Mouse (Mus musculus): Measurements from ENCODE around the gene Fnbp4. TPM values are rescaled to one million over a fixed set of nuclear protein-coding genes. Genes with fewer than 3 reads are reported as not detected.
"Not testable (repeated sequence)": the region's sequence is repeated elsewhere in the genome, so short reads cannot be mapped to it uniquely, and the experiment has no call there.

Fnbp4 gene
- polyA plus RNA-seq, 1 experiment, result 86.8 TPM

DNA sequence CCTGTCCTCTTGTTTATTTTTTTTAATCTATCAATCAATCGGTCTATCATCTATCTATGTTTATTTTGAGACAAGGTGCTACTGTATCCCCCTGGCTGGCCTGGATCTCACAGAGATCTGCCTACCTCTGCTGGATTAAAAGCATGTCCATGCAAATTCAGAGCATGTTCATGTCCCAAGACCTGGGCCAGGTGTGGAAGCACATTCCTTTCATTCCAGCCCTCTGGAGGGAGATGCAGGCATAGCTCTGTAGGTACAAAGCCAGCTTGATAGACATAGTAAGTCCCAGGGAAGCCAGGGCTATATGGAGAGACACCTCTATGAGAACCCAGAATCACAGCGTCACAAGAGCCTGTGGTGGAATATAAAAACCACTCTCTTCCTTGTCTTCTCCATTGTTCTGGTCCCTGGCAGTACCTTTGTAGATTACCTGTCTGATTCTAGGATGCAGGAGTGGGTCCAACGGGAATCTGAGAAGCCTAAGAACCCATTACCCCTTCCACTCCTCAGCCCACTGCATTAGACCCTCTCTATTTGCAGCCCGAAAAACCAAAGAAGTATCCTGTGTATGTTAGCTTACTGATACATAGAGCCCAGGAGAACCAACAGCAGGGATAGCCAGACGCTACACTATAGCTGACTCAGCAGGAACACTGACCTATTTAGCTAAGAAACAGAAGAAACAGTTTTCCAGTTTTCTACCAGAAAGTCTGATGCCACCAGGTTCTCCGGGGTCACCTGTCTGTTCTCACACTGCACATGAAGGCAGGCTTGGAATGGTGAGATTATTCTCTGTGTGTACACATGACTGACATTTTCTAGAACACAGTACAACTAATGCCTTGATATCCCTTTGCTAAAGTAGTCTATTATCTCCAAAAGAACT, 63.3 kb downstream of the Fnbp4 start:
- Histone ChIP-seq H3K4me3 (replicated peaks; ENCODE audit: control insufficient read depth, low read depth, low read length) (no peak overlapping the region), H3K27ac (ENCODE audit: control insufficient read depth, insufficient read depth, low read depth, low read length, poor library complexity) (no peak overlapping the region), H3K4me1 (ENCODE audit: control insufficient read depth, insufficient read depth, low read length) (no peaks in the 10 kb centered on the region; the same call in 1 of the 2 replicates)
- WGBS, result 82% methylated on average over 6 of the region's 6 CpGs
- no peak for TF ChIP-seq CTCF (IDR thresholded peaks at IDR 0.05; ENCODE audit: control insufficient read depth, insufficient read depth, low read length)
- no peak for TF ChIP-seq POLR2A (IDR thresholded peaks at IDR 0.05; ENCODE audit: borderline replicate concordance, control insufficient read depth, low read depth, low read length)

DNA sequence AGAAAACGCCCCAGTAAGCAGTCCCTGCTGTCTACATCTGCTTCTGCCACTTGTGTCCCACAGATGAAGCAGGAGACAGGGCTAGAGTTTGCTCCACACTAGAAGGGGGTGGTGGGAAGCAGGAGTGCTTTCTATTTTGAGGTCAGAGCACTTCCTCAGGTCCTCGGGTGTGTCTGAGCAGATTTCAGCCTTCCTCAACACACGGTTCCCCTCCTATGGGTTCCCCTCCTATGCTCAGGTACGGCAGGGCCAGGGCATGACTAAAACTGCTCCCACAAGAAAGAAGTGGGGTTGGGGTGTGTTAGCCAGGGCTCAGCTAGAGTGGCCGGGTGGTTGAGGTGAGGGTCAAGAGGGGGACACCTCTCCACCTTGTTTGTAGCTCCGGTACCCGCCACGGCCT, 65.6 kb downstream of the Fnbp4 start:
- no peaks in the 10 kb centered on the region; the same call in 1 of the 2 replicates for H3K4me1 ChIP-seq (ENCODE audit: control insufficient read depth, insufficient read depth, low read length)
- no peak overlapping the region for H3K4me3 ChIP-seq (replicated peaks; ENCODE audit: control insufficient read depth, low read depth, low read length)
- TF ChIP-seq POLR2A (IDR thresholded peaks at IDR 0.05; ENCODE audit: borderline replicate concordance, control insufficient read depth, low read depth, low read length) (no peak), CTCF (IDR thresholded peaks at IDR 0.05; ENCODE audit: control insufficient read depth, insufficient read depth, low read length) (no peak)
- WGBS, result 55% methylated on average over 8 of the region's 8 CpGs
- H3K27ac ChIP-seq (ENCODE audit: control insufficient read depth, insufficient read depth, low read depth, low read length, poor library complexity), result no peak overlapping the region

DNA sequence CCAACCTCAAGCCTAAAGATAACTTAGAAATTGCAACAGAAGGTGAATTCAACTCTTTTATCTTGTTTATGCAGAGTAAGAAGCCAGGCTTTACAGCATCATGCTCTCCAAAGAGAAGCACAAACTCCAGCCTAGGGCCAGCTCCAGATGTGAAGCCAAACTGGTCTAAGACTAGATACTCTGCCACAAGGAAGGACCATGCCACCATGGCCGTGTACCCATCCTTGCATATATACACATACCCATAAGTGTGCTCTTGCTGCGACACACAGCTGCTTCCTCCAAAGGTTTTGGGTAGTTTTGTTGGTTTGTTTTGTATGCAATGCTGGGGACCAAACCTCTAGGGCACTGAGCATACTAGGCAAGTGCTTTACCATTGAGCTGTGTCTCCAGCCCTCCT, 70.1 kb downstream of the Fnbp4 start:
- Histone ChIP-seq H3K4me1 (ENCODE audit: control insufficient read depth, insufficient read depth, low read length) (no peaks in the 10 kb centered on the region), H3K4me3 (replicated peaks; ENCODE audit: control insufficient read depth, low read depth, low read length) (no peak overlapping the region), H3K27ac (ENCODE audit: control insufficient read depth, insufficient read depth, low read depth, low read length, poor library complexity) (no peak overlapping the region)
- no peak for TF ChIP-seq POLR2A (IDR thresholded peaks at IDR 0.05; ENCODE audit: borderline replicate concordance, control insufficient read depth, low read depth, low read length)
- no peak for TF ChIP-seq CTCF (IDR thresholded peaks at IDR 0.05; ENCODE audit: control insufficient read depth, insufficient read depth, low read length)
- WGBS, result 78% methylated on average over 2 of the region's 2 CpGs

DNA sequence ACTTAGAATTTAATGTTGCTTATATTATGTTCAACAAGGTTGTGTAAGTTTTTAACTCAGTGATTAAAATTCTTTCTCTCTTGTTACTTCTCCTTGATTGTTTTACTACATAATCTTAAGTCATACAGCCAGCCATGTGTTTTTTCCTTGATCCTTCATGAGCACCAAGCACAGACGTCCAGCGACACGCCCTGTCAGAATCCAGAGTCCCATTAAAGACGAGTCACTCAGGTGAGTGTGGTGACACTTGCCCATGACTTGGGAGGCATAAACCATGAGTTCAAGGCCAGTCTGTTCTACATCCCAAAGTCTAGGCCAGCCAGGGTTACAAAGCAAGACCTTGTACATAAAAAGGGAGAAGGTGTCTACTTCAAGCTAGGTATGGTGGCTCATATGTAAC, 71.0 kb downstream of the Fnbp4 start:
- TF ChIP-seq CTCF (IDR thresholded peaks at IDR 0.05; ENCODE audit: control insufficient read depth, insufficient read depth, low read length), result no peak
- TF ChIP-seq POLR2A (IDR thresholded peaks at IDR 0.05; ENCODE audit: borderline replicate concordance, control insufficient read depth, low read depth, low read length), result no peak
- no peak overlapping the region for H3K4me3 ChIP-seq (replicated peaks; ENCODE audit: control insufficient read depth, low read depth, low read length)
- 80% methylated on average over 4 of the region's 4 CpGs for WGBS
- H3K4me1 ChIP-seq (ENCODE audit: control insufficient read depth, insufficient read depth, low read length), result no peaks in the 10 kb centered on the region
- no peak overlapping the region for H3K27ac ChIP-seq (ENCODE audit: control insufficient read depth, insufficient read depth, low read depth, low read length, poor library complexity)

DNA sequence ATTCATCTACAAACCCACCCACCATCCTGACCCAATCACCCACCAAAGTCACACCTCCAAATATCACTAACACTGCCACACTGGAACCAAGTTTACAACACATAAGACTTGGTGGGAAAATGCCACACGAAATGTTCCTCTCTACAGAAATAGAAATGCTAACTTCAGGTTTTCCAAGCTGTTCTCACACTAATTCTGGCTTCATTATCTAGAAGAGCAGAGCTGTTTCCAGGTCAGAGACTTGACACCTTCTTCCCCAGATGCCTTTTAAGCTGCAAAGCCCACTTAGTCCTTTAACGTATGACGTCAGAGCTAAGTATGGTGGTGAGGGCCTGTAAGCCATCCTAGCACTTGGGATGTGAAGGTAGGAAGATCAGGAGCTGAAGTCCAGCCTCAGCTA, 73.5 kb downstream of the Fnbp4 start:
- WGBS, result 86% methylated on average over 3 of the region's 3 CpGs
- H3K4me3 ChIP-seq (replicated peaks; ENCODE audit: control insufficient read depth, low read depth, low read length), result no peak overlapping the region
- TF ChIP-seq POLR2A (IDR thresholded peaks at IDR 0.05; ENCODE audit: borderline replicate concordance, control insufficient read depth, low read depth, low read length) (no peak), CTCF (IDR thresholded peaks at IDR 0.05; ENCODE audit: control insufficient read depth, insufficient read depth, low read length) (no peak)
- H3K27ac ChIP-seq (ENCODE audit: control insufficient read depth, insufficient read depth, low read depth, low read length, poor library complexity), result no peak overlapping the region
- H3K4me1 ChIP-seq (ENCODE audit: control insufficient read depth, insufficient read depth, low read length), result no peaks in the 10 kb centered on the region

DNA sequence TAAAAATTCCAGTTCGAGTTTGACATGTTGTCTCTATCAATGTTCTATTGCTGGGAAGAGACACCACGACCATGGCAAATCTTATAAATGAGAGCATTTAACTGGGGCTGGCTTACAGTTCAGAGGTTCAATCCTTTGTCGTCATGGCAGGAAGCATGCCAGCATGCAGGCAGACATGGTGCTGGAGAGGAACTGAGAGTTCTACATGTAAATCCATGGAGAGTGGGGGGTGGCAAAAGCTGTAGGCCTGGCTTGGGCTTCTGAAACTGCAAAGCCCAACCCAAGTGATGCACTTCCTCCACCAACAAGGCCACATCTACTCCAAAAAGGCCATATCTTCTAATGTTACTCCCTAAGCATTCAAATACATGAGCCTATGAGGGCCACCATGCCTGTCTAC, 75.7 kb downstream of the Fnbp4 start:
- no peak overlapping the region for H3K4me3 ChIP-seq (replicated peaks; ENCODE audit: control insufficient read depth, low read depth, low read length)
- 70% methylated on average over 3 of the region's 3 CpGs for WGBS
- no peaks in the 10 kb centered on the region for H3K4me1 ChIP-seq (ENCODE audit: control insufficient read depth, insufficient read depth, low read length)
- TF ChIP-seq POLR2A (IDR thresholded peaks at IDR 0.05; ENCODE audit: borderline replicate concordance, control insufficient read depth, low read depth, low read length), result no peak
- no peak for TF ChIP-seq CTCF (IDR thresholded peaks at IDR 0.05; ENCODE audit: control insufficient read depth, insufficient read depth, low read length)
- H3K27ac ChIP-seq (ENCODE audit: control insufficient read depth, insufficient read depth, low read depth, low read length, poor library complexity), result no peak overlapping the region

DNA sequence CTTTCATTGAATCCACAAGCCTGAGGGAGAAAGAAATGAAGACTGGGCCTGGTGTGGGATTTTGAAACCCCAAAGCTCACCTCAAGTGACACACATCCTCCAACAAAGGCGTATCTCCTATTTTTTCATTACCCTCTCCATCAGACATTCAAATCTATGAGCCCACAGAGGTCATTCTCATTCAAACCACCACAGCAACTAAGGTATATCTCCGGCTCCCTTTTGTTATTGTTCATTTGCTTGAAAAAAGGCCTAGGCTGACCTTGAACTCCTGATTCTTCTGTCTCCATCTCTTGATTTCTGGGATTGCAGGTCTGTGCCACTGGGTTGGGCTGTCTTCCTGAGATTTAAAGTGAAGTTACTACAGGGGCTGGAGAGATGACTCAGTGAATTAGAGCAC, 77.8 kb downstream of the Fnbp4 start:
- no peak overlapping the region for H3K27ac ChIP-seq (ENCODE audit: control insufficient read depth, insufficient read depth, low read depth, low read length, poor library complexity)
- WGBS, result 82% methylated on average over 2 of the region's 2 CpGs
- no peaks in the 10 kb centered on the region for H3K4me1 ChIP-seq (ENCODE audit: control insufficient read depth, insufficient read depth, low read length)
- H3K4me3 ChIP-seq (replicated peaks; ENCODE audit: control insufficient read depth, low read depth, low read length), result no peak overlapping the region
- no peak for TF ChIP-seq CTCF (IDR thresholded peaks at IDR 0.05; ENCODE audit: control insufficient read depth, insufficient read depth, low read length)
- no peak for TF ChIP-seq POLR2A (IDR thresholded peaks at IDR 0.05; ENCODE audit: borderline replicate concordance, control insufficient read depth, low read depth, low read length)

DNA sequence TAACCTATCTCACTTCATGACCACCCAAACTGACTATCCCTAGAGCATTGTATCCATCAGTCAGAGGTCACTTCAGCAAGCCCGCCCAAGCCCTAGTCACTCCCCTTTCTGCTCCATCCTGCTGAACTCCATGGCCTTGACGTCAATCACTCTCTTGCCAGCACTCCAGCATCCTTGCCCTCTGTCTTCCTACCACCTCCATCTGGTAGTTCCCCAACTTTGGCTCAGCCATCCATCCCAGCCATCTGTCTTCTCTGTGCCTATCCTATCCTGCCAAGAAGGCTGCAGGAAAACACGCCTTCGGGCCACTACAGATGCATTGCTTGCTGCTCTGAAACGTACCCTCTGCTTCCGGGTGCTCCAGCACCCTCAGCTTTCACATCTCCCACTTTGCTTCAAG, 78.6 kb downstream of the Fnbp4 start:
- no peak for TF ChIP-seq CTCF (IDR thresholded peaks at IDR 0.05; ENCODE audit: control insufficient read depth, insufficient read depth, low read length)
- TF ChIP-seq POLR2A (IDR thresholded peaks at IDR 0.05; ENCODE audit: borderline replicate concordance, control insufficient read depth, low read depth, low read length), result no peak

DNA sequence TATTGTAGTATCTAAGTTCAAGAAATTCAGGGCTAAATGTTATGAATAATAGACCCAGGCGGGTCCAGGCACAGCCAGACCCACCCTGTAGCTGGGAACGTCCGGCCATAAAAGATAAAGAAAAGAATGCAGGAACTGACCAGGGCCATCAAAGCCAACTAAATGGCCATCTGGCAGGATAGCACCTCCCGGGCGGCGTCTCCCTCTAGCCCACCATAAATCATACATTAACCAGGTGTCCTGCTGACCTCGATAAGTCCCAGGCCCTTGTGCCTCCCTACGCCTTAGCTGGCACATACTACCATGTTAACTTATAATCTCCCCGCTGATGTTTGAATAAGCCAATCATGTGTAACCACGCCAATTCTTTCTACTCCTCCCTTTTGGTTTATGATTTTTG, 79.4 kb downstream of the Fnbp4 start:
- not testable (repeated sequence) for H3K4me1 ChIP-seq (ENCODE audit: control insufficient read depth, insufficient read depth, low read length); H3K4me3 ChIP-seq (replicated peaks; ENCODE audit: control insufficient read depth, low read depth, low read length); H3K27ac ChIP-seq (ENCODE audit: control insufficient read depth, insufficient read depth, low read depth, low read length, poor library complexity)
- WGBS, result 75% methylated on average over 10 of the region's 10 CpGs

More for the DNA sequence above, 78.6 kb downstream of the Fnbp4 start:
- Histone ChIP-seq H3K4me1 (ENCODE audit: control insufficient read depth, insufficient read depth, low read length) (no peaks in the 10 kb centered on the region), H3K27ac (ENCODE audit: control insufficient read depth, insufficient read depth, low read depth, low read length, poor library complexity) (no peak overlapping the region), H3K4me3 (replicated peaks; ENCODE audit: control insufficient read depth, low read depth, low read length) (no peak overlapping the region)
- WGBS, result 83% methylated on average over 6 of the region's 6 CpGs
